Mouse (Mus musculus): ENCODE results near the gene Bola2. TPM values are rescaled to one million over a fixed set of nuclear protein-coding genes. Genes with fewer than 3 reads are reported as not detected.
A peak's percentile ranks its signal among the peaks of the same experiment; 100 is the strongest.

Gene Bola2
- polyA plus RNA-seq, 1 experiment from 2014 or later, result 126 TPM

GRCm38 (mm10) chr7:126692426-126692825 lies 2.8 kb upstream of the Bola2 start:
- H3K9ac ChIP-seq (ENCODE audit: low read depth, low read length), result no peak overlapping the region
- H3K27ac ChIP-seq (ENCODE audit: low read depth, low read length), result no peak overlapping the region
- no peaks in the 10 kb centered on the region for H3K9me3 ChIP-seq (replicated peaks; ENCODE audit: control insufficient read depth, low read length)
- 91% methylated on average over 26 of the region's 26 CpGs for WGBS (ENCODE audit: insufficient replicate concordance)
- H3K4me2 ChIP-seq, result no peak overlapping the region
- H3K27me3 ChIP-seq (ENCODE audit: control insufficient read depth, insufficient read depth, low read length), result no peaks in the 10 kb centered on the region
- ATAC-seq (replicated peaks; ENCODE audit: insufficient number of reproducible peaks, low FRiP score, low TSS enrichment), result no peak
- no peak overlapping the region for H3K4me3 ChIP-seq (ENCODE audit: low read depth, low read length)
- H3K36me3 ChIP-seq (ENCODE audit: control insufficient read depth, insufficient read depth, low read length), result peaks cover 2% of the 10 kb centered on the region; the same call in 1 of the 2 replicates
- H3K4me1 ChIP-seq (ENCODE audit: control insufficient read depth, insufficient read depth, low read length), result peaks cover 18% of the 10 kb centered on the region

GRCm38 (mm10) chr7:126693256-126693655 lies 1.9 kb upstream of the Bola2 start:
- WGBS (ENCODE audit: insufficient replicate concordance), result 34% methylated on average over 3 of the region's 3 CpGs
- H3K9me3 ChIP-seq (replicated peaks; ENCODE audit: control insufficient read depth, low read length), result no peaks in the 10 kb centered on the region
- H3K9ac ChIP-seq (ENCODE audit: low read depth, low read length), result no peak overlapping the region
- peaks cover 15% of the 10 kb centered on the region for H3K4me1 ChIP-seq (ENCODE audit: control insufficient read depth, insufficient read depth, low read length)
- H3K36me3 ChIP-seq (ENCODE audit: control insufficient read depth, insufficient read depth, low read length), result peaks cover 2% of the 10 kb centered on the region; the same call in 1 of the 2 replicates
- H3K27me3 ChIP-seq (ENCODE audit: control insufficient read depth, insufficient read depth, low read length), result no peaks in the 10 kb centered on the region
- H3K4me2 ChIP-seq, result no peak overlapping the region
- ATAC-seq (replicated peaks; ENCODE audit: insufficient number of reproducible peaks, low FRiP score, low TSS enrichment), result no peak
- no peak overlapping the region for H3K4me3 ChIP-seq (ENCODE audit: low read depth, low read length)
- H3K27ac ChIP-seq (ENCODE audit: low read depth, low read length), result no peak overlapping the region

GRCm38 (mm10) chr7:126693781-126694180 lies 1.4 kb upstream of the Bola2 start:
- no peak overlapping the region for H3K4me3 ChIP-seq (ENCODE audit: low read depth, low read length)
- H3K9me3 ChIP-seq (replicated peaks; ENCODE audit: control insufficient read depth, low read length), result no peaks in the 10 kb centered on the region
- 88% methylated on average over 7 of the region's 7 CpGs for WGBS (ENCODE audit: insufficient replicate concordance)
- H3K4me2 ChIP-seq, result no peak overlapping the region
- ATAC-seq (replicated peaks; ENCODE audit: insufficient number of reproducible peaks, low FRiP score, low TSS enrichment), result no peak
- no peaks in the 10 kb centered on the region for H3K27me3 ChIP-seq (ENCODE audit: control insufficient read depth, insufficient read depth, low read length)
- no peak overlapping the region for H3K27ac ChIP-seq (ENCODE audit: low read depth, low read length)
- H3K4me1 ChIP-seq (ENCODE audit: control insufficient read depth, insufficient read depth, low read length), result peaks cover 15% of the 10 kb centered on the region
- no peak overlapping the region for H3K9ac ChIP-seq (ENCODE audit: low read depth, low read length)
- peaks cover 2% of the 10 kb centered on the region; the same call in 1 of the 2 replicates for H3K36me3 ChIP-seq (ENCODE audit: control insufficient read depth, insufficient read depth, low read length)

- no peak for ATAC-seq (replicated peaks; ENCODE audit: insufficient number of reproducible peaks, low FRiP score, low TSS enrichment)
- H3K27ac ChIP-seq (ENCODE audit: low read depth, low read length), result no peak overlapping the region
- H3K4me3 ChIP-seq (ENCODE audit: low read depth, low read length), result peak overlapping the region; percentile 90
- H3K9ac ChIP-seq (ENCODE audit: low read depth, low read length), result no peak overlapping the region
- no peaks in the 10 kb centered on the region for H3K27me3 ChIP-seq (ENCODE audit: control insufficient read depth, insufficient read depth, low read length)
- H3K4me1 ChIP-seq (ENCODE audit: control insufficient read depth, insufficient read depth, low read length), result peaks cover 15% of the 10 kb centered on the region
- WGBS (ENCODE audit: insufficient replicate concordance), result 60% methylated on average over 10 of the region's 10 CpGs
- no peaks in the 10 kb centered on the region for H3K9me3 ChIP-seq (replicated peaks; ENCODE audit: control insufficient read depth, low read length)
- peak overlapping the region; percentile 98 for H3K4me2 ChIP-seq
- H3K36me3 ChIP-seq (ENCODE audit: control insufficient read depth, insufficient read depth, low read length), result peaks cover 2% of the 10 kb centered on the region; the same call in 1 of the 2 replicates
Observed at GRCm38 (mm10) chr7:126694441-126695051, 655 bp upstream of the Bola2 start.

- under 1% methylated on average over 40 of the region's 40 CpGs for WGBS (ENCODE audit: insufficient replicate concordance)
- Histone ChIP-seq H3K4me2 (peak within 1 kb of the TSS; percentile 98), H3K27me3 (ENCODE audit: control insufficient read depth, insufficient read depth, low read length) (no peaks in the 10 kb centered on the region), H3K27ac (ENCODE audit: low read depth, low read length) (peak within 1 kb of the TSS; percentile 94), H3K9me3 (replicated peaks; ENCODE audit: control insufficient read depth, low read length) (no peaks in the 10 kb centered on the region), H3K36me3 (ENCODE audit: control insufficient read depth, insufficient read depth, low read length) (peaks cover 2% of the 10 kb centered on the region; the same call in 1 of the 2 replicates), H3K9ac (ENCODE audit: low read depth, low read length) (peak within 1 kb of the TSS; percentile 95), H3K4me1 (ENCODE audit: control insufficient read depth, insufficient read depth, low read length) (peaks cover 16% of the 10 kb centered on the region), H3K4me3 (ENCODE audit: low read depth, low read length) (peak within 1 kb of the TSS; percentile 90)
- peak; percentile 90 for ATAC-seq (replicated peaks; ENCODE audit: insufficient number of reproducible peaks, low FRiP score, low TSS enrichment)
Observed at GRCm38 (mm10) chr7:126695631-126696207, 518 bp downstream of the Bola2 start, which contains the start of gene Slx1b. Slx1b (minus strand) TSS chr7:126695784.

GRCm38 (mm10) chr7:126696303-126696702 lies 1.1 kb downstream of the Bola2 start:
- peak overlapping the region; percentile 98 for H3K4me2 ChIP-seq
- H3K27me3 ChIP-seq (ENCODE audit: control insufficient read depth, insufficient read depth, low read length), result no peaks in the 10 kb centered on the region
- peak overlapping the region; percentile 81 for H3K9ac ChIP-seq (ENCODE audit: low read depth, low read length)
- peak overlapping the region; percentile 94; the same call in 1 of the 2 replicates for H3K27ac ChIP-seq (ENCODE audit: low read depth, low read length)
- ATAC-seq (replicated peaks; ENCODE audit: insufficient number of reproducible peaks, low FRiP score, low TSS enrichment), result no peak
- H3K4me3 ChIP-seq (ENCODE audit: low read depth, low read length), result peak overlapping the region; percentile 90
- 6% methylated on average over 17 of the region's 17 CpGs for WGBS (ENCODE audit: insufficient replicate concordance)
- peaks cover 19% of the 10 kb centered on the region for H3K4me1 ChIP-seq (ENCODE audit: control insufficient read depth, insufficient read depth, low read length)
- H3K36me3 ChIP-seq (ENCODE audit: control insufficient read depth, insufficient read depth, low read length), result peaks cover 2% of the 10 kb centered on the region; the same call in 1 of the 2 replicates
- H3K9me3 ChIP-seq (replicated peaks; ENCODE audit: control insufficient read depth, low read length), result no peaks in the 10 kb centered on the region

GRCm38 (mm10) chr7:126696886-126697285 lies 1.7 kb downstream of the Bola2 start:
- Histone ChIP-seq H3K4me1 (ENCODE audit: control insufficient read depth, insufficient read depth, low read length) (peaks cover 21% of the 10 kb centered on the region), H3K27me3 (ENCODE audit: control insufficient read depth, insufficient read depth, low read length) (peaks cover under 1% of the 10 kb centered on the region; the same call in 1 of the 2 replicates), H3K36me3 (ENCODE audit: control insufficient read depth, insufficient read depth, low read length) (peaks cover under 1% of the 10 kb centered on the region; the same call in 1 of the 2 replicates), H3K4me3 (ENCODE audit: low read depth, low read length) (peak overlapping the region; percentile 90; the same call in 1 of the 2 replicates), H3K9me3 (replicated peaks; ENCODE audit: control insufficient read depth, low read length) (no peaks in the 10 kb centered on the region), H3K9ac (ENCODE audit: low read depth, low read length) (peak overlapping the region; percentile 81), H3K4me2 (peak overlapping the region; percentile 98), H3K27ac (ENCODE audit: low read depth, low read length) (no peak overlapping the region)
- 77% methylated on average over 3 of the region's 3 CpGs for WGBS (ENCODE audit: insufficient replicate concordance)
- no peak for ATAC-seq (replicated peaks; ENCODE audit: insufficient number of reproducible peaks, low FRiP score, low TSS enrichment)

- H3K9me3 ChIP-seq (replicated peaks; ENCODE audit: control insufficient read depth, low read length), result no peaks in the 10 kb centered on the region
- no peaks in the 10 kb centered on the region for H3K36me3 ChIP-seq (ENCODE audit: control insufficient read depth, insufficient read depth, low read length)
- H3K27ac ChIP-seq (ENCODE audit: low read depth, low read length), result no peak overlapping the region
- H3K4me1 ChIP-seq (ENCODE audit: control insufficient read depth, insufficient read depth, low read length), result peaks cover 21% of the 10 kb centered on the region
- H3K4me2 ChIP-seq, result no peak overlapping the region
- H3K9ac ChIP-seq (ENCODE audit: low read depth, low read length), result no peak overlapping the region
- no peak for ATAC-seq (replicated peaks; ENCODE audit: insufficient number of reproducible peaks, low FRiP score, low TSS enrichment)
- peaks cover 10% of the 10 kb centered on the region for H3K27me3 ChIP-seq (ENCODE audit: control insufficient read depth, insufficient read depth, low read length)
- WGBS (ENCODE audit: insufficient replicate concordance), result 91% methylated on average over 8 of the region's 8 CpGs
- H3K4me3 ChIP-seq (ENCODE audit: low read depth, low read length), result no peak overlapping the region
Observed at GRCm38 (mm10) chr7:126697838-126698237, 2.6 kb downstream of the Bola2 start.
